Mouse (Mus musculus) cerebellum, adult 9-10 months (tissue): ENCODE results near the gene Spata16.
"Not testable (repeated sequence)": the region's sequence is repeated elsewhere in the genome, so short reads cannot be mapped to it uniquely, and the experiment has no call there.

Experiments used
- DNase-seq: peaks from one replicate; pipeline ENCODE4 v3.0.0; 2022

Gene Spata16

DNA sequence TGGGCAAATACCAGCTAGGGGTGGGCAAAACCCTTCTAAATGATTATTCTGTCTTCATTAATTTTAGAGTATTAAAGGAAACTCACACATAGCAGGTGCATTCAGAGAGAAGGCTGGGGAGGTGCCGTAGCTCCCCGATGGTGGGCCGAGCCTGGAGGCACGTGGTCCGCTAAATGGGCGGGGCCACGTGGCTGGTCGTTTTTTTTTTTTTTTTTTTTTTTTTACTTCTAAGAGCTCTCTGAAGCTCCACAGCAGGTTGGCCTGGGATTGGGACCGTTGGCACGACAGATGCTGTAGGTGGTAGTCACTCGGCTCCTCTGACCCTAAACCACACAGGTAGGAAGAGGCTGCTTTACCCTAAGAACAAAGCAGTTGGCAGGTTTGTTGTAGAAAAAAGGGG lies at the start of gene Spata16:
TSS of gene Spata16 (plus strand) at position 219 of the 400 bp plus-strand sequence.
- no peak for DNase-seq

DNA sequence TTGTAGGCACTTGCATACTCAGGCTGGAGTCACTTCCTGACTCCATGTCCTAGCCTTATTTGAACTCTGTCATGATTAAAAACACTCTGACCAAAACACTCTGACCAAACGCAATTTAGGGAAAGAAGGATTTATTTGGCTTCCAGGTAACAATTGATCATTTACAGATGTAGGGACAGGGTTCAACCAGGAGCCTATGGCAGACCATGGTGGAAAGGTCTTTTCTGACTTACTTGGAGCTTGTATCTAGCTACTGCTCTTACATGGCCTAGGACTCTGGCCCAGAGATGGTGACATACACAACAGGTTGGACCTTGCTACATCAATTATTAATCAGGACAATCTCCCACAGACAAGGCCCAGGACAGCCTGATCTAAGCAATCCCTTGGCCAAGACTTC lies 32.6 kb upstream of the Spata16 start:
- DNase-seq: no peak

DNA sequence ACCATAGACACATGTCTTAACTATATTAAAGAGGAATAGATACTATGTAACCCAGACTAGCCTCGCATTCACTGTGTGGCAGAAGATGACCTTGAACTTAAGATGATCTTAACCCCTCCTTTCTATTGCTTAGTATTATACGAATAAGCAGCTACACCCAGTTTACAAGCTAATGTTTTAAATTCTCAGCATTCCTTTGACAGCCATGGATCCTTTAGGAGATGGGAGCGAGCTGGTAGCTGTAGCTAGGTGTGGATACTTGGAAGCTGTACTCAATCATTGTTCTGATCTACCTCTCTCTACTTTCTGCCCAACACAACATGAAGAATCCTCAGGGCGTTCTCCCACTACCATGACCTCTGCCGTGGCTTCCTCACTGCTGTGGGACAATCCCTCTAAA lies 28.9 kb upstream of the Spata16 start:
- no peak for DNase-seq

DNA sequence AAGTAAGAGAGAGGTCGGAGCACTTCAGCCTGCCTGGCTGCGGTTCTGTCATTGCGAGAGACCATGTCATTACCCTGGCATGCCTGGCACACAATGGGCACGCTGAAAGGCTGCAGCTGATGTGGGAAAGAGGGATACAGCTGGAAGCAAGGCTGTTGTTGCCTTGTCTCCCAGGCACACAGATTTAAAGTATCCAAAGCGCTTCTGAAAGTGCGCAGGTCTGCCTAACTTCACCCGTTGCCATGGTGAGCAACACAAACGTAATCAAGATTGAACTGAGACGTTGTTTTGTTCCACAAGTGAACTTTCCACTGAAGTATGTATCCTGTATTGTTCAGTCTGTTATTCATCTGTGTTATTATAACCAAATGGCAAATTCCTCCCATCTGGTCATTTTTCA lies 1.8 kb downstream of the Spata16 start:
- DNase-seq: no peak

DNA sequence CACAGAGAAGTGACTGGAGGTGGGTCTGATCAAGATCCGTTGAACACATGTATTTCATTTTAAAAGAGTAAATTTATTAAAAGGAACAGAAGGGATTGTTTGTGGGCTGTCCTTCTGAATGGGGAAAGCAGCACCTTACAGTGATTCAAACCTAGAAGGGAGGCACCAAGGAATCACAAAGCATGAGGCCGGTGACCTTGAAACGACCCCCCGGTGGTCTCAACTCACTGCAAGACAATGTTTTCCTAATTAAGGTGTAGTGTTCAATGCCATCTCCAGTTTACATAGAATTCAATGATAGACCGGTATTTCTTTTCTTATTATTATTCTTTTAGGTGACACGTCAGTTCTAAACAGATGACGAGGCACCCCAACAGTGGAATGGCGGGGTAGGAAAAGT lies 2.4 kb downstream of the Spata16 start:
- DNase-seq: no peak

DNA sequence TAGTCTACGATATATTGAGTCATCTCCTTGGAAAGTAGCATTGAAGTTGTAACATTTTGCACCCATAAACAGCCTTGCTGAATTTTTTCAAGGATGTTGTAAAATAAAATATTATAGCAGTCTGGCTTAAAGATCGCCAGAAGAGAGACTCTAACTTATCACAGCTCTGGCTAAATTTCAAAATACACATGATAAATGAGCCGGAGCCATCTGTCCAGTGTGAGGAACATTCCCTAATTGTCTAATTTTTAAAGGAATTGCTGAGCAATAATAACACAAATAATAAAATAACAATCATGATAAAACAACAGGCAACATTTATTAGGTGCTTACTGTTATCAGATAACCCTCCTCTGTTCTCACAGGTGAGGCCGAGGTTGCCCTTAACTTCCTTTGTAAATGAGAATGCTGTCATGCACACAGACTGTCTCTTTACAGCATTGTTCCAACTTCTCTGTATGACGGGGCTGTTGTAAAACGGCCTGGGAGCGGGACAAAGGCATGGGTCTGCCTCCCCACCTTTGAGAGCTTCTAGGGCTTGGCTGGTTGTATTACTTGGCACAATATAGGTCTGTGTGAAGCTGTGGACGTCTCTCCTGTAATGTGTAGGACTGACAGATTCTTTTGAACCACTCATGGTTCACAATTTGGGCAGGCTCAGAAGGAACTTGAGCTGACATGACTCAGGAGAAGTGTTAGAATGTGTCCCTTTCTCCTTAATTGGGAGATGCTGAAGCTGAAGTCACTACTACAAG lies 3.1 kb downstream of the Spata16 start:
- DNase-seq: no peak

DNA sequence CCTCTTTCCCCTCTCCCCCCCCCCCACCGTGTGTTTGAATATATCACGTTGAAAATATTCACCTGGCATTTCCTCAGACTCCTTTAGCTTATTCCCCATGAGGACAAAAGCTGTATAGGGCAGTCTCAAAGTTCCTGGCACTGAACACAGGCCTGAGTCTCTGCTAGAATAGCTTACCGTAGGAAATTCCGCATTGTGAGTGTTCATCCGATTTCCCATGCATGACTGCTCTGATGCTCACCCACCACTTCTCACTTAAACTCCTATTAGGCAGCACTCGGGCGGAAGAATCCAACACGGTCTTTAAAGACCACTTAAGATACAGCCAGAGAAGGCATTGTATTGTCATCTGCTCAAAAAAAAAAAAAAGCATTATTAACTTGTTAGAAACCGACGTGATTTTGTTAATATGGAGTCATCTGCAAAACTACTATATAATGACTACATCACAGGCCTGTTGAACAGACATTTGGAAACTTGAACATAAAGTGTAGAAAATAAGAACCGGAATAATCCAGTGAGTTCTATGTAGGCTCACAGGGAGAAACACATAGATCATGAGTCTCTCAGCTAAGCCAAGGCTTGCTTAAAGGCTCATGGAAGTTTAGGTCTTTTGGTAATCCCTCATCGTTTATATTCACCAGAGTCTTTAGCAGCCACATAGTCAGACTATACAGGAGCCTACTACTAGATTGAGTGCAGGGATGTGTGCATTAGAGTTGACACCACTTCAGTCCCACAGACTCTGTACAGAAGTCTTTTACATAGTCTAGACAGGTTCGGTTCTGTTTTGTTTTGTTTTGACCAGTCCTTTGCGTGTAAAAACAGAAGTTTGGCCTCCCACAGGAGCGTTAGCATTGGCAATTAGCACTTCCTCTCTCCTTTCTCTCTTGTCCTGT lies 4.2 kb downstream of the Spata16 start:
- DNase-seq: no peak

DNA sequence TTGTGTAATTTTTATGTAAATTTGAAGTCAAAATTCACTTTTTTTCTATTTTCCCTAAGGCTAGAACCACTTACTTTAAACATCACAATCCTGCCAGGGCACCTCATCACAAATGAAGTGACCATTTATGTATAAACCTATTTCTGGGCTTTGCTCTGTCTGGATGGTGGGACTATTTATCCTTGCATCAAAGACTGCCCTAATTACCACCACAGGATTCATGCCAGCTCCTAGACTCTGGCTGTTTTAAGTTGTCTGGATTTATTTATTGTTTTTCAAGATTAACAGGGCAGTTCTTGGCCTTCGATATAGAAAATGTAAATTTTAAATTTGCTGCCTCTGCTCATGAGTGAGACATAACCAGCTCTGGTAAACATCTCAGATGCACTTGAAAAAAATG lies 6.7 kb downstream of the Spata16 start:
- DNase-seq: no peak

DNA sequence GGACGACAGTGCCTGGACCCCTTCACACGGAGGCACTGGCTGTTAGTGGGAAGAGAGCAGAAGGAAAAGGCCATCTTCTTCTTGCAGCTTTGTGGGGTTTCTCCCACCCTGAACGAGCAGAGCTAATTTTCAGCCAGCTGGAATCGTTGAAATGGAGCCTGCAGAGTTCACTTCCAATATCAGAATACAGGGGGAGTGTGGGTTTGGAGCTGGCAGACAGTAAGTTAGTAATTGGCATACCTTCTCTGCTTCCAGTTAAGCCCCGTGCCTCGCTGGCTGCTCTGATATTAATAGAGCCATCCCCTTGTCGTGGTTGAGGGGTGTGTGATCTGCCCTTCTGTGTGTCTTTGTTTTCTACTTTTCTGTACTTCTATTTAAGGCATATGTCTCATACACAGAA lies 9.4 kb downstream of the Spata16 start:
- no peak for DNase-seq

DNA sequence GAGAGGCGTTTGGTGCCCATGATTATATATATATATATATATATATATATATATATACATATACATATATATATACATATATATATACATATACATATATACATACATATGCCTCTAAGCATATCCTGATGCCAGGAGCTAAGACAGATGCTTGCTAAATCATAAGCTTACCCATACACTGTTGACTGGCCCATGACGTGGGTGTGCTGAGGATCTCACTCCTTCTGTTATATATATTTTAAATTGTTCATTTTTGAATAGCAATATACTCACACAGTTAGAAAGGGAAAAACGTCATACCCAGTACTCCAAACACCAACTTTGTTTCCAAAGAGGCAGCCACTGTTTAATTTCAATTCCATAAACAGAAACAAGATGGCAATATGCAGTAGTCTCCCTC lies 48.4 kb downstream of the Spata16 start:
- no peak for DNase-seq

DNA sequence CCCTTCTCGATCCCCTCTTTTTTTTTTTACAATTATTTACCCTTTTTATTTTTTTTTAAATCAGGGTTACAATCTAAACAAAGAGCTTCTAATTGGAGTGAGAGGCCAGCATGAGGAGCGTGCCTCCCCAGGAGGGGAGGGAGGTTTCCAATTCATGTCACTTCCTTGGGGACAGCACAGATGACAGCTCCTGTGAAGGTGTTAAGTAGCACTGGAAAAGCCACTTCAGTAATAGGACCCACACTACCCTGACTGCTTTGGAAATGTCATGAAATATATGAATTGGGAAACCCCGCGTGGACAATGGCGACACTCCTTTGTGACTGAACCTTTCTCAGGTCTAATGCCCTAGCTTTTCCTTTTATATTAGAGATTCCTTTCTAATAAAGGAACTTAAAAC lies 72.1 kb downstream of the Spata16 start:
- not testable (repeated sequence) for DNase-seq

DNA sequence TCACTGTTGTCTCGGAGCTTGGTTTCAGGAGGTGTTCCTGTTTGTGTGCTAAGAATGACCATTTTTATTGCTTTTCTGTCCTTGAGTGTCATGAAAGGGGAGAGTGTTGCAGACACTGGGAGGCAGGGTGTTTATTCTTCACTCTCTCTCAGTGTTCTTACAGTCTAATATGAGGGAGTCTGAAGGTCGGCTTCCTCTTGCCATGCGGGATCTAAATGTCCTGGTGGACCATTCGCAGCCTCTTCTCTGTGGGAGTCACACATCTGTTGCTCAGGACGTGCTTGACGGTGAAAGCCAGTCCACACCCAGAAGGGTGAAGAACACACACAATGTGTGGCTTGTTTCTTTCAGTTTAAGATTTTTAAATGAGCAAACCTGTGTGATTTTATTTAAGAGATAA lies 90.1 kb downstream of the Spata16 start:
- DNase-seq: no peak

DNA sequence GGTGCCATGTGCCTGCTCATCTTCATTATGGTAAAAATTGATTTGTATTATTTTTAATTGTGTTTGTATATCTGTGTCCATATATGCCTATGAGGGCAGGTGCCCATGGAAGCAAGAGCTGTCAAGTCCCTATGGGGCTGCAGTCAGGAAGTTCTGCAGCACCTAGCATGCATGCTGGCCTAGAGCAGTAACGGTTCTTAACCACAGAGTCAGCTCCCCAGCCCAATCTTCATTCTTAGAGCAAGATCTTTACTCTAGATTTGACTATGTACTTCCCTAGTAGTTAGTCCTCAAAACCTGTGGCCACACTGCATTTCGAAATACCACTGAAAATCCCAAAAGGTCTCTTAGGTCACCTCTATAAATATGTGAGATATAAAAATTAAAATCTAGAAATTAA lies 113.1 kb downstream of the Spata16 start:
- DNase-seq: no peak

DNA sequence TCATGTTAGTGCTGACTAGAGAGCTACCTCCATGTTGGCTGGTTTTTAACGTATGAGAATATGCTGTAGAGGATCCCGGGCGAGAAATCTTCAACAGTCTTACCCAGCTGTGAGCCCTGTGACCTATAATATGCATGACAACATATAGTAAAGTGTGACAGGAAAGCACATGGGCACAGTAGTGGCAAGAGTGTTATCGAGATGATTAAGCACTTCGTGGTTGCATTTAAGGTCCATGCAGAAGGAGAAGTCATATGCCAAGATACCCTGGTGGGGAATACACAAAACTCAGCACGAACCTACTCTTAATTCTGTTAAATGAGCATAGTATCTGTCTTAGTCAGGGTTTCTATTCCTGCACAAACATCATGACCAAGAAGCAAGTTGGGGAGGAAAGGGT lies 115.0 kb downstream of the Spata16 start:
- no peak for DNase-seq

DNA sequence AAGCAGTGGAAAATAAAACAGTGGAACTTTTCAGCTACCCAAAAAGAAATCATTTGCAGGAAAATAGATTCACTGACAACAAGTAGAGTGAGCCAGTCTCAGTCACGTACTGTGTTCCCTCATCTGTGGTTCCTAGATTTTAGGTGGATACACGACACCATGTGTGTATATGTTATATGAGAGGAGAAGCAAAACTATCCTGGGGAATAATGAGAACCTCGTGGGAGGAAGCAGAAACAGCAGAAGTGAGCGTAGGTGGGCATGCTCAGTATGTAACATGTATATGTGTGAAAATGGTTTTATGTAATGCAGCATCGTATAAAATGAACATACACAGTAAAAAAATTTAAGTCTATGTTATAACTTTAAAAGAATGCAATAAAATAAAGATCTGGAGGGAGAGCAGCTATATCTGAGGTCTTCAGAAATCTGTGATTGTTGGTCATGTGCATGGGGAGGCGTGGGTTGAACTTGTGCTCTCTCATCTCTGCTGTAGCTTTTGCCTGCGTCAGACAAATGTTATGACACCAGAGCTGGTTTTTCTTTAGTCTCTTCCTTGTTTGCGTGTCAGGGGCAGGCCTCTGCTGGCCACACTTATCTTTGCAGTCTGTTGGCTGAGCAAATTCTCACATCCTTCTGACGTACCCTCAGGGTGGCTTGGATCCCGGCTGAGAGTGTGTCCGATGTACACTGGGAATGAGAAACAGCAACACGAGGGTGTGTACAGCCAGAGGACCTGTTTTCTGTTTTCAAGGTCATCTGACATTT lies 156.1 kb downstream of the Spata16 start:
- DNase-seq: no peak

DNA sequence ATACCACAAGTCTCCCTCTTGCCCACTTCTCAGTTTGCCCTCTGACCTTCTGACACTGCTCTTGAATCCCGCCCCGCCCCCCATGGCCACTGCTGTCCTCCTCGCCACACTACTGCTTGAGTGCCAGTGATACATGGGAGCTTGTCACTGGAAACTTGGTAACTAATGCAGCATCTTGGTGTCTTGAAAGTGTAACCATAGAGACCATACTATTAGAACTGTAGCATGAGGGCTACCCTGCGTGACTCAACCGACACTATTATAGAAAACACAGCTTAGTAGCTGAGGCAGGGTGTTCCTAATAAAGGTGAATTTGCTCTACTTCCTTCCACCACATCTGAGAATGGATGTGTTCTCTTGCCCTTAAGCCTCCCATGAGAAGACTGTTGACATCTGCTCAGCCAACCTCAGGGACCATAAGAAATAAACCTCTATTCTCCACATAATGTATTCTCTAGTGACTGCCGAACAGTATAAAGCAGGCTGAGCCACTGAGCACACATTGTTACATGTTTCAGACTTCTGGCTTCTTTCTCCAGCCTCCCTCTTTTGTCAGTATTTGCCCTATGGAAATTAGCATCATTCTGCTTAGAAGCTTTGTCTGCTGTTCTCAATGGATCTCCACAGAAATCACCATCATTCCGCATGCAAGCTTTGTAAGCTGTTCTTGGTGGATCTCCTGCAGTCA lies 158.6 kb downstream of the Spata16 start:
- DNase-seq: no peak

DNA sequence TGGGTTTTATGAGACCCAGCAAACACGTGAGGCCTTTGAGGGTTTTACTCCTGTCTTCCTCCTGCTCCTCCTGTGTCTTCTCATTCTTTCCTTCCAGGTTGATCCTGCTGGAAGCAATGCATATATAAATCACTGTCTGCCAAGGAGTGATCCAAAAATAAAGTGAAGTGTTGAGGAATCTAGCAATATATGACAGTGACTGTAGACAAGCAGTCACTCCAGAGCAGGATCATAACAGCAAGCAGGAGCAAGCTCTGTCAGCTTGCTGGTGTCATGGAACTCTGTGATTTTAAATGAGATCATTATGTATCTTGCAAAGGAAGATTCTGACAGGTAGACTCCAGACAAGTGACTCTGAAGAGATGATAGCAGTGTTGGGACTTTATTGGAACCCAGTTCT lies 159.5 kb downstream of the Spata16 start:
- no peak for DNase-seq

DNA sequence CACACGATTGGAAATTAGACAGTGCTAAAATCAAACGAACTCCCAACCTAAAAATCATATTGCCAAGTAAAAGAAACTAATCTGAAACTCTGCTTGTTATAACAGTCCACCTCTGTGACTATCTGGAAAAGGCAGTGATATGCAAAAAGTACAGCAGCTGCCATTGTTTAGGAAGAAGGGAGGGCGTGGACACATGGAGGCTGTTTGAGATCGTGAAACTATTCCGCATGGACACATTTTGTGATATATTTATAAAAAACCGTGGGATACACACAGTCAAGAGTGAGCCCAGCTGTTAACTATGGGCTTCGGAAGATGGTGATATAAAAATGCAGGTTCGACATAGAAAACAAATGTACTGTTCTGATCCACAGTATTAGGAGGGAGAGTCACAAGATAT lies 176.9 kb downstream of the Spata16 start:
- DNase-seq: no peak

DNA sequence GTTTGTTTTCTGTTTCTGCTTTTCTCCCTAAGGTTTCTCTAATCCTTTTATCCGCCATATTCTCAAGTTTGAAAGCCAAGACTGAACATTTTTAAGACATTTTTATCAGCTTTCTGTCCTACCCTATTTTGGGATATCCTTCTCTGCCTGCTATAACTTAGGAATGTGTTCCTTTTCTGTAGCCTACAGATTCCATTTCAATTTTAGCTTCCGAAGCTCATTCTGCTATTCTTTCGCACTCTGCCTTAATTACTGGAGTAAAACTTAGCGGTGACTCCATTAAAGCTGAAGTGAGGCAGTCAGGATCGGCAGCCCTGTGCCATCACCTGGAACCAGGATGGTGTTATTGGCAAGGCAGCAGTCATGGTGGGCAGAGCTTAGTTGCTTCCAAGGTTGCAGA lies 178.3 kb downstream of the Spata16 start:
- no peak for DNase-seq

DNA sequence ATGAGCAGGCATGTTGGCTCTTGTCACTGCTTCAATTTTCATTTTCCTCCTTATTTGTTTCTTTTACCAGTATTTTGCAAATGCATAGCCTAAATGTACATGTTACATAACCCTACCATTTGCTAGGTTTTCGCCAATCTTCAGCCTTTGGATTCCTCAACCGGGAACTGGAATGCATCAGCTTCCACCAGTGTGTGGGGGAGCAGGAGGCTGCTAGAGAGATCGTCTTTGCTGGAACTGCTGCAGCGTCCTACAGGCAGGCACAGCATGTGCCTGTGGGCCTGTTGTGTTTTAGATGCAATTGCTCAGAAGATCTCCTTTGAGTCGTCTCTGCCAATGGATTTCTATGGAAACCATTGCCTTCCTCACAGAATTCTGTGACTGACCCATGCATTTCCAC lies 182.0 kb downstream of the Spata16 start:
- no peak for DNase-seq

DNA sequence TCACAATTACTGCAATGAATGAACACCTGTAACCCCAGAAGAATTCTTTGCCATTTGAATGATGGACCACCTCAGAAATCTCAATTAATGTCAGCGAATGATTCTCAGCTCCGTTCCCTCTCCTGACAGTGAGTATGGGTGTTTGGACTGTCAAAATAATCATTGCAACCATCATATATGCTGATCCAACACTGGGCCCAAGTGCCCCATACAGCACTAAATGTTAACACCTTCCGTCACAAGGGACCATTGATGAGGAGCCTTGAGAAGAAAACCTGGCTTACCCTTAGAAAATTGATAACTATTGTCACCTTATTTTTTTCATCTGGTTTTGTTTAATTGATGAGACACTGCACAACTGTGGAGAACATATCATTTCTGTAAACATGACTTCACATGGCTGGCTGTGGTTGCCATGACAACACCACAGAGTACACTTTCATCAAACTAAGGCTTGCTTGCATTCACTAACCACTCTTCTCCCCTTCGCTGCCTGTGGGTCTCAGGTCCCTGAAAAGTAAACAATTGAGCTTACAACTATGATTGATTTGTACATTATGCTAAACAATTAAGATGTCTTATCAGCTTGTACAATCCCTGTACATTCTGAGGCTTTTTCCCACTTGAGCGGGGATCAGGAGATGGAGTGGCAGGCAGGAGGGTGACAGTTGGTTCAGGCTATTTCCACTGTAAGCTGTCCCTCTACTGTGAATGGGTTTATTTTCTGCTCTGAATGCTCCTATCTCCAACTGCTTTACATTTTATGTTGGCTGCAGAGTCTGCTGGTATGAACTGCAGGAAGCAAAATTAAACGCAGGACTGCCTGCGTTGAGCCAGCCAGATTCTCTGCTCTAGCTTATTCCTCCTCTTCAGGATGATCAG lies 189.8 kb downstream of the Spata16 start:
- DNase-seq: no peak

DNA sequence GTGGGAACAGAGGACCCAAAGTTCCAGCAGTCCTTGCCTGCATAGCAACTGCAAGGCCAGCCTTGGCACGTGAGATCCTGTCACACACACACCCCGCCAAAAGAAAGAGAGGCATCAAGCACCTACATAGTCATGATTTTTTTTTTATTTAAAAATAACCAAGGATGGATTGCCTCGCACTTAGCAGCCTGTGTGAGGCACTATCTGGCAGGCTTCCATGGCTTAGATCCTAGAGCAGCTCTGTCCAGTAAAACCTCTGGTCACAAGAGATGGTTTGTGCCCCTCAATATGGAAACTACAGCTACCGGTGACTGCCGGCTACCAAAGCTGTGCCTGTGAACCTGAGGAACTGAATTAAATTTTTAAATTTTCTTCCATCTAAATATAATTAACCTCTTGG lies 195.5 kb downstream of the Spata16 start:
- DNase-seq: no peak
